Mouse (Mus musculus): Measurements from ENCODE around the gene Nudt1.

GRCm38 (mm10) chr5:140349882-140350281 is 28.4 kb downstream of the Nudt1 start:
- no peak for TF ChIP-seq POLR2A (IDR thresholded peaks at IDR 0.05; ENCODE audit: insufficient read length, low read depth)
- no peak for TF ChIP-seq USF1 (IDR thresholded peaks at IDR 0.05; ENCODE audit: low read depth)
- no peak for TF ChIP-seq MAX (IDR thresholded peaks at IDR 0.05; ENCODE audit: low read depth)
- TF ChIP-seq CEBPB (IDR thresholded peaks at IDR 0.05; ENCODE audit: insufficient read depth, poor library complexity, severe bottlenecking): no peak
- no peak for TF ChIP-seq MYOG (IDR thresholded peaks at IDR 0.05; ENCODE audit: control insufficient read depth in 1 of 3, insufficient read depth in 1 of 3, insufficient read length in 2 of 3, low read depth in 2 of 3)
- no peak for TF ChIP-seq POLR2AphosphoS2 (IDR thresholded peaks at IDR 0.05; ENCODE audit: insufficient read length, low read depth)
- TF ChIP-seq TCF3 (IDR thresholded peaks at IDR 0.05; ENCODE audit: insufficient read length, low read depth): no peak
- TF ChIP-seq TCF12 (IDR thresholded peaks at IDR 0.05; ENCODE audit: insufficient read depth, poor library complexity, severe bottlenecking): no peak
- TF ChIP-seq SRF (IDR thresholded peaks at IDR 0.05; ENCODE audit: control insufficient read depth, insufficient read length, low read depth): no peak
- TF ChIP-seq MYOD1 (IDR thresholded peaks at IDR 0.05; ENCODE audit: control insufficient read depth in 1 of 3, insufficient read length in 2 of 3, low read depth in 2 of 3): no peak
